In genomic region chr7:5406201-5406600, GRCm38 (mm10) we compare ENCODE assay signal across 23 mouse cellular contexts. TPM values are rescaled to one million over a fixed set of nuclear protein-coding genes. Genes with fewer than 3 reads are reported as not detected.
"Had no signal": no experiment of that assay in that cellular context is flagged by ENCODE, and none has a peak within 500 bp of the region (broad histone marks: within the 10 kb centered on the region; RNA-seq: fewer than 3 reads in every experiment).

No protein-coding gene starts in this region.

- DNase-seq: liver, postnatal 0 days; lung, adult 2 months; lung, postnatal 14 days; lung, postnatal 36 days; right cerebral cortex, postnatal 14 days; thymus, adult 2 months; thymus, postnatal 25 days; thymus, postnatal 4 days had no signal

- ATAC-seq: liver, postnatal 0 days; lung, postnatal 0 days; midbrain, embryonic 13.5 days; midbrain, embryonic 15.5 days had no signal

- H3K36me3 ChIP-seq: lung, embryonic 15.5 days; midbrain, embryonic 13.5 days; midbrain, embryonic 15.5 days; neural tube, embryonic 12.5 days; stomach, embryonic 15.5 days had no signal

- H3K4me3 ChIP-seq: lung, embryonic 15.5 days; megakaryocyte, embryonic 14.5 days; midbrain, embryonic 13.5 days; midbrain, embryonic 15.5 days; neural tube, embryonic 12.5 days; stomach, embryonic 15.5 days had no signal

- H3K27me3 ChIP-seq: lung, embryonic 15.5 days; megakaryocyte, embryonic 14.5 days; midbrain, embryonic 13.5 days; midbrain, embryonic 15.5 days; neural tube, embryonic 12.5 days; stomach, embryonic 15.5 days had no signal

RNA-seq across cellular contexts. Expression of gene Vmn1r58, which starts 7.0 kb away (rescaled TPM):
- polyA plus RNA-seq: liver, postnatal 0 days; lung, adult 2 months; lung, embryonic 15.5 days; lung, postnatal 0 days; macrophage; midbrain, embryonic 11.5 days; midbrain, embryonic 13.5 days; midbrain, embryonic 15.5 days; midbrain, postnatal 0 days; neural tube, embryonic 12.5 days; neural tube, embryonic 14.5 days; spleen, adult 2 months; stomach, embryonic 15.5 days; stomach, postnatal 0 days; testis, adult 2 months; thymus, adult 2 months; urinary bladder, adult 2 months had no signal

RNA-seq across cellular contexts. Expression of gene Vmn1r59, which starts 50.4 kb away (rescaled TPM):
- polyA plus RNA-seq: liver, postnatal 0 days; lung, adult 2 months; lung, embryonic 15.5 days; lung, postnatal 0 days; macrophage; midbrain, embryonic 11.5 days; midbrain, embryonic 13.5 days; midbrain, embryonic 15.5 days; midbrain, postnatal 0 days; neural tube, embryonic 12.5 days; neural tube, embryonic 14.5 days; spleen, adult 2 months; stomach, embryonic 15.5 days; stomach, postnatal 0 days; testis, adult 2 months; thymus, adult 2 months; urinary bladder, adult 2 months had no signal

RNA-seq across cellular contexts. Expression of gene Nlrp2, which starts 55.4 kb away (rescaled TPM):
- polyA plus RNA-seq: liver, postnatal 0 days; lung, adult 2 months; lung, embryonic 15.5 days; lung, postnatal 0 days; macrophage; midbrain, embryonic 11.5 days; midbrain, embryonic 13.5 days; midbrain, embryonic 15.5 days; midbrain, postnatal 0 days; neural tube, embryonic 12.5 days; neural tube, embryonic 14.5 days; spleen, adult 2 months; stomach, embryonic 15.5 days; stomach, postnatal 0 days; testis, adult 2 months; thymus, adult 2 months; urinary bladder, adult 2 months had no signal

RNA-seq across cellular contexts. Expression of gene Gm5065, which starts 55.9 kb away (rescaled TPM):
- polyA plus RNA-seq: liver, postnatal 0 days; lung, adult 2 months; lung, embryonic 15.5 days; lung, postnatal 0 days; macrophage; midbrain, embryonic 11.5 days; midbrain, embryonic 13.5 days; midbrain, embryonic 15.5 days; midbrain, postnatal 0 days; neural tube, embryonic 12.5 days; neural tube, embryonic 14.5 days; spleen, adult 2 months; stomach, embryonic 15.5 days; stomach, postnatal 0 days; testis, adult 2 months; thymus, adult 2 months; urinary bladder, adult 2 months had no signal
